Mouse (Mus musculus): Measurements from ENCODE around the gene Ppip5k1. TPM values are rescaled to one million over a fixed set of nuclear protein-coding genes. Genes with fewer than 3 reads are reported as not detected.

The Ppip5k1 gene
- polyA plus RNA-seq, 1 experiment = 14.9 TPM

- Histone ChIP-seq H3K4me3 (ENCODE audit: low read depth, low read length) (no peak overlapping the region), H3K9me3 (replicated peaks; ENCODE audit: control insufficient read depth, insufficient read depth, low read length, poor library complexity, severe bottlenecking) (no peaks in the 10 kb centered on the region), H3K9ac (ENCODE audit: low read depth, poor library complexity, severe bottlenecking) (no peak overlapping the region), H3K36me3 (ENCODE audit: control insufficient read depth, insufficient read depth, low read length, poor library complexity, severe bottlenecking) (no peaks in the 10 kb centered on the region), H3K27me3 (ENCODE audit: control insufficient read depth, insufficient read depth, low read length, poor library complexity, severe bottlenecking) (no peaks in the 10 kb centered on the region), H3K4me1 (ENCODE audit: control insufficient read depth, insufficient read depth, low read length) (peaks cover 15% of the 10 kb centered on the region), H3K27ac (ENCODE audit: insufficient read depth, low read length) (no peak overlapping the region)
- TF ChIP-seq POLR2A (IDR thresholded peaks at IDR 0.05; ENCODE audit: insufficient read depth, low read length) (no peak), EP300 (IDR thresholded peaks at IDR 0.05; ENCODE audit: insufficient read depth, low read depth, low read length) (no peak), CTCF (IDR thresholded peaks at IDR 0.05; ENCODE audit: low read depth, low read length) (no peak)
Measured at GRCm38 (mm10) chr2:121297701-121298100, 57.5 kb downstream of the Ppip5k1 start.

- H3K4me1 ChIP-seq (ENCODE audit: control insufficient read depth, insufficient read depth, low read length) = peaks cover 15% of the 10 kb centered on the region
- no peaks in the 10 kb centered on the region for H3K36me3 ChIP-seq (ENCODE audit: control insufficient read depth, insufficient read depth, low read length, poor library complexity, severe bottlenecking)
- H3K4me3 ChIP-seq (ENCODE audit: low read depth, low read length) = no peak overlapping the region
- no peaks in the 10 kb centered on the region for H3K9me3 ChIP-seq (replicated peaks; ENCODE audit: control insufficient read depth, insufficient read depth, low read length, poor library complexity, severe bottlenecking)
- TF ChIP-seq EP300 (IDR thresholded peaks at IDR 0.05; ENCODE audit: insufficient read depth, low read depth, low read length) (no peak), CTCF (IDR thresholded peaks at IDR 0.05; ENCODE audit: low read depth, low read length) (no peak), POLR2A (IDR thresholded peaks at IDR 0.05; ENCODE audit: insufficient read depth, low read length) (no peak)
- no peak overlapping the region for H3K27ac ChIP-seq (ENCODE audit: insufficient read depth, low read length)
- no peak overlapping the region for H3K9ac ChIP-seq (ENCODE audit: low read depth, poor library complexity, severe bottlenecking)
- no peaks in the 10 kb centered on the region for H3K27me3 ChIP-seq (ENCODE audit: control insufficient read depth, insufficient read depth, low read length, poor library complexity, severe bottlenecking)
Measured at GRCm38 (mm10) chr2:121296754-121297231, 58.4 kb downstream of the Ppip5k1 start.

GRCm38 (mm10) chr2:121295608-121296571 lies 59.3 kb downstream of the Ppip5k1 start:
- TF ChIP-seq EP300 (IDR thresholded peaks at IDR 0.05; ENCODE audit: insufficient read depth, low read depth, low read length) = no peak
- Histone ChIP-seq H3K36me3 (ENCODE audit: control insufficient read depth, insufficient read depth, low read length, poor library complexity, severe bottlenecking) (no peaks in the 10 kb centered on the region), H3K27ac (ENCODE audit: insufficient read depth, low read length) (no peak overlapping the region), H3K9ac (ENCODE audit: low read depth, poor library complexity, severe bottlenecking) (no peak overlapping the region), H3K27me3 (ENCODE audit: control insufficient read depth, insufficient read depth, low read length, poor library complexity, severe bottlenecking) (no peaks in the 10 kb centered on the region), H3K4me1 (ENCODE audit: control insufficient read depth, insufficient read depth, low read length) (peaks cover 12% of the 10 kb centered on the region), H3K9me3 (replicated peaks; ENCODE audit: control insufficient read depth, insufficient read depth, low read length, poor library complexity, severe bottlenecking) (no peaks in the 10 kb centered on the region), H3K4me3 (ENCODE audit: low read depth, low read length) (peak overlapping the region; percentile 34)

- Histone ChIP-seq H3K27ac (ENCODE audit: insufficient read depth, low read length) (peak overlapping the region; percentile 61), H3K36me3 (ENCODE audit: control insufficient read depth, insufficient read depth, low read length, poor library complexity, severe bottlenecking) (no peaks in the 10 kb centered on the region), H3K4me3 (ENCODE audit: low read depth, low read length) (peak overlapping the region; percentile 34), H3K9ac (ENCODE audit: low read depth, poor library complexity, severe bottlenecking) (no peak overlapping the region), H3K4me1 (ENCODE audit: control insufficient read depth, insufficient read depth, low read length) (peaks cover 12% of the 10 kb centered on the region), H3K27me3 (ENCODE audit: control insufficient read depth, insufficient read depth, low read length, poor library complexity, severe bottlenecking) (no peaks in the 10 kb centered on the region), H3K9me3 (replicated peaks; ENCODE audit: control insufficient read depth, insufficient read depth, low read length, poor library complexity, severe bottlenecking) (no peaks in the 10 kb centered on the region)
- TF ChIP-seq CTCF (IDR thresholded peaks at IDR 0.05; ENCODE audit: low read depth, low read length) (no peak), EP300 (IDR thresholded peaks at IDR 0.05; ENCODE audit: insufficient read depth, low read depth, low read length) (no peak), POLR2A (IDR thresholded peaks at IDR 0.05; ENCODE audit: insufficient read depth, low read length) (no peak)
Measured at GRCm38 (mm10) chr2:121294753-121295607, 60.2 kb downstream of the Ppip5k1 start.

GRCm38 (mm10) chr2:121294182-121294581 lies 61.0 kb downstream of the Ppip5k1 start:
- no peaks in the 10 kb centered on the region for H3K27me3 ChIP-seq (ENCODE audit: control insufficient read depth, insufficient read depth, low read length, poor library complexity, severe bottlenecking)

More at GRCm38 (mm10) chr2:121294182-121294581, 61.0 kb downstream of the Ppip5k1 start:
- H3K36me3 ChIP-seq (ENCODE audit: control insufficient read depth, insufficient read depth, low read length, poor library complexity, severe bottlenecking) = no peaks in the 10 kb centered on the region
- no peak for TF ChIP-seq POLR2A (IDR thresholded peaks at IDR 0.05; ENCODE audit: insufficient read depth, low read length)
- TF ChIP-seq EP300 (IDR thresholded peaks at IDR 0.05; ENCODE audit: insufficient read depth, low read depth, low read length) = peak; percentile 89
- no peak for TF ChIP-seq CTCF (IDR thresholded peaks at IDR 0.05; ENCODE audit: low read depth, low read length)
- H3K4me3 ChIP-seq (ENCODE audit: low read depth, low read length) = peak overlapping the region; percentile 28; the same call in 1 of the 2 replicates
- H3K9me3 ChIP-seq (replicated peaks; ENCODE audit: control insufficient read depth, insufficient read depth, low read length, poor library complexity, severe bottlenecking) = no peaks in the 10 kb centered on the region
- H3K27ac ChIP-seq (ENCODE audit: insufficient read depth, low read length) = peak overlapping the region; percentile 61
- no peak overlapping the region for H3K9ac ChIP-seq (ENCODE audit: low read depth, poor library complexity, severe bottlenecking)
- peaks cover 12% of the 10 kb centered on the region for H3K4me1 ChIP-seq (ENCODE audit: control insufficient read depth, insufficient read depth, low read length)

All from ES-Bruce4 (cell line).